In the genomic region with DNA sequence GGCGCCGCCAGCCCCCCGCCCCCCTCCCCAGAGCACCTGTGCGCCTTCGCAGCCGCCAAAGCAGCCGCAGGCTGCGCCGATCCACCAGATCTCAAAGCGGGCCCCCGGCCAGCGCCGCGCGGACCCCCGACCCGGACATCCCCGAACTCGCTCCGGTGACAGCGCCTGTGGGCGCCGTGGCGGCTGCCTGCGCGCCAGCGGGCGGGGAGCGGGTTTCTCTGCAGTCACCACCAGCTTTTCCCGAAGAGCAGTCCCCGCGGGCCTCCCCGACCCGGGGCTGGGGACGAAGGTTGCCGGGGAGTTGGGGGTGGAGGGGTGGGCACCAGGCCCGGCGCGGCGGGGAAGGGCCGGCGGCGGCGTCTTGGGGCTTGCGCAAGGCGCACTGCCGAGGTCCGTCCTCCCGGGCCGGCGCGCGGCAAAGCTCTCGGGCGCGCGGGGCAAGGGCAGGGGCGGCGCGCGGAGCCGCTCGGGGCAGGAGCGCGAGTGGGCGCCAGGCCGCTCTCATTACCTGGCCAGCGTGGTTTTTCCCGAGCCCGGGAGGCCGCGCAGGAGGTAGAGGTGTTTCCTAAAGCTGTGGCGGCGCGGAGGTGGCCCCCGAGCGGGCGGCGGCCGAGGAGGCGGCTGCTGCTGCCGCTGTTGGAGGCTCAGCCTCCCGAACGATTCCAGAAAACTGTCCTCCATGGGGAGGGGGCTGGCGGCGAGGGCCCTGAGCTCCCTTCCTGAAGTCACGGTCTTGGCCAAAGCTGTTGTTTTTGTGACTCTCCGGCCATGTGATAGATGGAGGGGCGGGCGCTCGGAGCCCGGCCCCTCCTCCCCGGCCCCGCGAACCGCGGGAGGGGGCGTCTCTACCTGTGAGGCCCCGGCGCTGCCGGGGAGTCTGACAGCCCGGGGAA, we compare ENCODE assay signal across 7 mouse cellular contexts. TPM values are rescaled to one million over a fixed set of nuclear protein-coding genes. Genes with fewer than 3 reads are reported as not detected.
A peak's percentile ranks its signal among the peaks of the same experiment; 100 is the strongest.
DNase-seq lines count a peak whose midpoint lies in the region; ATAC-seq and TF ChIP-seq lines count a peak whose summit lies in the region.

No protein-coding gene starts in this region.

- no peak for TF ChIP-seq CTCF in heart, adult 2 months (IDR thresholded peaks at IDR 0.05)
- no peak for TF ChIP-seq CTCF in kidney, adult 2 months (conservative IDR thresholded peaks at IDR 0.05; ENCODE audit: insufficient read depth, insufficient read length, low read depth, low read length)

- TF ChIP-seq POLR2A in heart, adult 2 months (IDR thresholded peaks at IDR 0.05; ENCODE audit: insufficient read depth, low read depth, low read length): no peak
- no peak for TF ChIP-seq POLR2A in kidney, adult 2 months (IDR thresholded peaks at IDR 0.05; ENCODE audit: low read depth, low read length)

- intact Hi-C loops in heart, adult 2 months (cut with DNase I): loop anchor here (5.0 kb wide), 1 partner anchor 72 kb away; a partner anchor contains a TSS

- WGBS in heart, adult 2 months: under 1% methylated on average over 98 of the region's 102 CpGs
- WGBS in kidney, adult 2 months: under 1% methylated on average over 97 of the region's 102 CpGs
- under 1% methylated on average over 95 of the region's 102 CpGs for WGBS in limb, embryonic 15.5 days
- 1% methylated on average over 87 of the region's 102 CpGs for WGBS in midbrain, embryonic 16.5 days

- H3K9ac ChIP-seq in heart, adult 2 months (ENCODE audit: low read depth, low read length): peak overlapping the region; percentile 80
- H3K9ac ChIP-seq in limb, embryonic 15.5 days: peak overlapping the region; percentile 58
- peak overlapping the region; percentile 82 for H3K9ac ChIP-seq in midbrain, embryonic 16.5 days (ENCODE audit: low read depth, low read length)

- H3K79me2 ChIP-seq in heart, adult 2 months (replicated peaks; ENCODE audit: control insufficient read depth, insufficient read depth, low read length): no peaks in the 10 kb centered on the region

- peak; percentile 77 for ATAC-seq in limb, embryonic 15.5 days (ENCODE audit: insufficient number of reproducible peaks, low FRiP score, low TSS enrichment, low read depth)
- peak; percentile 82 for ATAC-seq in midbrain, embryonic 16.5 days

- peak; percentile 84 for DNase-seq in adrenal gland, adult 2 months
- DNase-seq in embryo, embryonic 11 days: peak; percentile 66
- peak; percentile 74 to 80 for DNase-seq in heart, adult 2 months
- DNase-seq in kidney, adult 2 months: peak; percentile 64
- DNase-seq in spleen, postnatal 14 days (ENCODE audit: low spot score in 2 of 2): peak; percentile 30 to 56

- H3K4me2 ChIP-seq in limb, embryonic 15.5 days: peak overlapping the region; percentile 100
- H3K4me2 ChIP-seq in midbrain, embryonic 16.5 days (ENCODE audit: low read length): peak overlapping the region; percentile 81

- TF ChIP-seq EP300 in heart, adult 2 months (IDR thresholded peaks at IDR 0.05; ENCODE audit: insufficient read depth, low read depth, low read length): no peak

- H3K27ac ChIP-seq in heart, adult 2 months: peak overlapping the region; percentile 70
- H3K27ac ChIP-seq in kidney, adult 2 months (ENCODE audit: insufficient read depth, low read depth, low read length): peak overlapping the region; percentile 13; the same call in 1 of the 2 replicates
- H3K27ac ChIP-seq in limb, embryonic 15.5 days: no peak overlapping the region
- peak overlapping the region; percentile 69 for H3K27ac ChIP-seq in midbrain, embryonic 16.5 days (ENCODE audit: low read length)

- no peaks in the 10 kb centered on the region for H3K9me3 ChIP-seq in limb, embryonic 15.5 days
- no peaks in the 10 kb centered on the region for H3K9me3 ChIP-seq in midbrain, embryonic 16.5 days (replicated peaks; ENCODE audit: control insufficient read depth, low read length, poor library complexity, severe bottlenecking)

- peak overlapping the region; percentile 68 for H3K4me3 ChIP-seq in heart, adult 2 months
- H3K4me3 ChIP-seq in kidney, adult 2 months (ENCODE audit: insufficient read depth, low read depth, low read length): peak overlapping the region; percentile 80
- H3K4me3 ChIP-seq in limb, embryonic 15.5 days: peak overlapping the region; percentile 82
- H3K4me3 ChIP-seq in midbrain, embryonic 16.5 days (ENCODE audit: low read depth, low read length): peak overlapping the region; percentile 90

- H3K36me3 ChIP-seq in heart, adult 2 months (ENCODE audit: control insufficient read depth, insufficient read depth, low read length): no peaks in the 10 kb centered on the region
- no peaks in the 10 kb centered on the region for H3K36me3 ChIP-seq in kidney, adult 2 months (ENCODE audit: control insufficient read depth, insufficient read depth, low read length)
- no peaks in the 10 kb centered on the region for H3K36me3 ChIP-seq in limb, embryonic 15.5 days
- H3K36me3 ChIP-seq in midbrain, embryonic 16.5 days (ENCODE audit: control insufficient read depth, insufficient read depth, low read length): no peaks in the 10 kb centered on the region

- H3K4me1 ChIP-seq in heart, adult 2 months (ENCODE audit: control insufficient read depth, insufficient read depth, low read length): no peaks in the 10 kb centered on the region; the same call in 1 of the 2 replicates
- peaks cover 7% of the 10 kb centered on the region for H3K4me1 ChIP-seq in kidney, adult 2 months (ENCODE audit: control insufficient read depth, insufficient read depth, low read length)
- H3K4me1 ChIP-seq in limb, embryonic 15.5 days: peaks cover 15% of the 10 kb centered on the region
- peaks cover 7% of the 10 kb centered on the region for H3K4me1 ChIP-seq in midbrain, embryonic 16.5 days (ENCODE audit: control insufficient read depth, insufficient read depth, low read length)

- H3K27me3 ChIP-seq in heart, adult 2 months (ENCODE audit: control insufficient read depth, insufficient read depth, low read length): no peaks in the 10 kb centered on the region
- no peaks in the 10 kb centered on the region for H3K27me3 ChIP-seq in kidney, adult 2 months (replicated peaks; ENCODE audit: control insufficient read depth, insufficient read depth, low read length)
- peaks cover 34% of the 10 kb centered on the region for H3K27me3 ChIP-seq in limb, embryonic 15.5 days
- H3K27me3 ChIP-seq in midbrain, embryonic 16.5 days (ENCODE audit: control insufficient read depth, insufficient read depth, low read depth, low read length): peaks cover 7% of the 10 kb centered on the region; the same call in 1 of the 2 replicates

RNA-seq across cellular contexts. Expression of a gene that starts 3.0 kb away (rescaled TPM):
- 10 to 100 TPM; 28.2 to 32.7 TPM for total RNA-seq in adrenal gland, adult 2 months (2021)
- polyA plus RNA-seq in adrenal gland, adult 2 months (2012; rRNA removed): 20.1 and 23.7 TPM in 2 replicates
- total RNA-seq in heart, adult 2 months (2021): 1 to 10 TPM; 2.5 to 3.1 TPM
- 2.7 and 4.7 TPM in 2 replicates for polyA plus RNA-seq in heart, adult 2 months (2012; rRNA removed)
- 6.9 and 7.8 TPM in 2 replicates for polyA plus RNA-seq in kidney, adult 2 months (2012; rRNA removed)
- polyA plus RNA-seq in limb, embryonic 15.5 days (2015; fragmentation: Nextera tagmentation; extraction: Ambion mirVana): 5.2 and 6.1 TPM in 2 replicates
- polyA plus RNA-seq in midbrain, embryonic 16.5 days (2015; fragmentation: Nextera tagmentation; extraction: Ambion mirVana): 16.8 and 19.9 TPM in 2 replicates
